Mouse (Mus musculus): Measurements from ENCODE around the gene Zfp316. TPM values are rescaled to one million over a fixed set of nuclear protein-coding genes. Genes with fewer than 3 reads are reported as not detected.

Gene Zfp316
- polyA plus RNA-seq (2012; fragmentation: generic; extraction: Trizol), result 6.1 TPM

DNA sequence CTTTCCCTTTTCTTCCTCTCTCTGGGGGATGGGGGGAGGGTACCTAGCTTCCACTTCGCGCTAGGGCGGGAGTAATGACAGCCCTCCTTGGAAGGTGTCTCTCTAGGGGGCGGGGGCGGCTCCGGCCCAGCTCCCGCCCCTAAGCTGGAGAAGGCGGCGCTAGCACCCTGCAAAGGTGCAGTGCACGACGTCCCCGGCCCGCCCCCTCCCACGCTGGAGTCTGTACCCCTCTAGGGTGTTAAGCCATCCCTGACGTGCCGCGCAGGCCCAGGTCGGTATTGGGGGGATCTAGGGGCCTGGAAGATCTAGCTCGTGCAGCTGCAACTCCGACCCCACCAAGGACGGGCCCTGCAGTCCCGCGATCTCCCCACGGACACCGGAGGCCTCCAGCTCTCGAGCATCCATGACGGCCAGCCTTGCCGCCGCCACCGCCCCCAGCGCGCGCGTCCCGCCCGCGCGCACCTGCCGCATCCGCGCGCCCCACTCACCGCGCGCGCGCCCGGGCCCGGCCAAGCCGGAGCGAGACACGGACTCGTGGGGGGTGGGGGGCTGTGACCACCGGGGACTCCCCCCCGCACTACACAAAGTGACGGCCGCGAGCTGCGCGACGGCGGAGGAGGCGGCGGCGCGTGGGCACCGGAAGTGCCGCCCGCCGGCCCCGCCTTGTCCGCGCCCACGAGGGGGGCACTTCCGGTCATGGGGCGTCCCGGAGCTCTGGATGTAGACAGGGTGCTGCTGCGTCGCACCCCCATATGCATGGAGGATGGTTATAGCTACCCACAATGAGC is at the start of gene Zfp316:
Zfp316 (minus strand) TSS at position 660 of the 788 bp plus-strand sequence.
- Histone ChIP-seq H3K36me3 (ENCODE audit: control insufficient read depth, insufficient read depth) (no peaks in the 10 kb centered on the region), H3K27me3 (ENCODE audit: control insufficient read depth, insufficient read depth, insufficient read length) (no peaks in the 10 kb centered on the region), H3ac (ENCODE audit: control insufficient read depth, insufficient read length) (peak within 1 kb of the TSS; percentile 77), H3K79me2 (ENCODE audit: control insufficient read depth, insufficient read depth) (peaks cover 5% of the 10 kb centered on the region), H3K4me2 (ENCODE audit: low read depth) (peak within 1 kb of the TSS; percentile 80), H3K4me3 (peak within 1 kb of the TSS; percentile 93)
- no peak for TF ChIP-seq E2F4 (IDR thresholded peaks at IDR 0.05; ENCODE audit: insufficient read depth)
- no peak for TF ChIP-seq TCF3 (IDR thresholded peaks at IDR 0.05; ENCODE audit: insufficient read length, low read depth)
- TF ChIP-seq MYOG (IDR thresholded peaks at IDR 0.05; ENCODE audit: control insufficient read depth in 1 of 3, insufficient read depth in 1 of 3, insufficient read length in 2 of 3, low read depth in 2 of 3), result peak in 1 of 3 experiments; percentile 6
- TF ChIP-seq CEBPB (IDR thresholded peaks at IDR 0.05; ENCODE audit: insufficient read depth, poor library complexity, severe bottlenecking), result no peak
- TF ChIP-seq REST (IDR thresholded peaks at IDR 0.05; ENCODE audit: insufficient read depth, insufficient read length), result no peak
- TF ChIP-seq POLR2A (IDR thresholded peaks at IDR 0.05; ENCODE audit: insufficient read length, low read depth), result peak; percentile 97
- no peak for TF ChIP-seq MAX (IDR thresholded peaks at IDR 0.05; ENCODE audit: low read depth)
- TF ChIP-seq TCF12 (IDR thresholded peaks at IDR 0.05; ENCODE audit: insufficient read depth, poor library complexity, severe bottlenecking), result no peak
- peak; percentile 94 for TF ChIP-seq POLR2AphosphoS2 (IDR thresholded peaks at IDR 0.05; ENCODE audit: insufficient read length, low read depth)
- TF ChIP-seq SRF (IDR thresholded peaks at IDR 0.05; ENCODE audit: control insufficient read depth, insufficient read length, low read depth), result no peak
- peak in 1 of 3 experiments; percentile 51 for TF ChIP-seq MYOD1 (IDR thresholded peaks at IDR 0.05; ENCODE audit: control insufficient read depth in 1 of 3, insufficient read length in 2 of 3, low read depth in 2 of 3)
- TF ChIP-seq USF1 (IDR thresholded peaks at IDR 0.05; ENCODE audit: low read depth), result no peak

DNA sequence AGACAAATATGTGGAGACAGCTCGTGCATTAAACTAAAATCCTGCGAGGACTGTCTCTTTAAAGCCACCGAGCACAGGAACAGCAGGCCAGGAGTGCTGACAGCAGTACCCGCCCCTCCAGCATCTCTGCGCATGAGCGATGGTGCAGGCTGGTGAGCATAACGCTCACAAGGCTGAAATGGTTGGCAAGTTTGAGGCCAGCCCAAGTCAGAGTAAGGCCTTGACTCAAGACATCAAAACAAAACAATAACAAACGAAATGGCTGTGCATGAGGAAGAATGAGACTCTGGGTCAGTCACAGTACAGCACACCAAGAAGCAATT is 47.4 kb upstream of the Zfp316 start:
- TF ChIP-seq TCF12 (IDR thresholded peaks at IDR 0.05; ENCODE audit: insufficient read depth, poor library complexity, severe bottlenecking) (no peak), MYOD1 (IDR thresholded peaks at IDR 0.05; ENCODE audit: control insufficient read depth in 1 of 3, insufficient read length in 2 of 3, low read depth in 2 of 3) (no peak), SRF (IDR thresholded peaks at IDR 0.05; ENCODE audit: control insufficient read depth, insufficient read length, low read depth) (no peak)
- no peak overlapping the region for H3K4me2 ChIP-seq (ENCODE audit: low read depth)
- no peaks in the 10 kb centered on the region for H3K27me3 ChIP-seq (ENCODE audit: control insufficient read depth, insufficient read depth, insufficient read length)
- H3K4me3 ChIP-seq, result no peak overlapping the region
- no peak overlapping the region for H3ac ChIP-seq (ENCODE audit: control insufficient read depth, insufficient read length)
- H3K79me2 ChIP-seq (ENCODE audit: control insufficient read depth, insufficient read depth), result peaks cover 14% of the 10 kb centered on the region
- peaks cover 18% of the 10 kb centered on the region for H3K36me3 ChIP-seq (ENCODE audit: control insufficient read depth, insufficient read depth)

- Histone ChIP-seq H3K4me2 (ENCODE audit: low read depth) (no peak overlapping the region), H3K27me3 (ENCODE audit: control insufficient read depth, insufficient read depth, insufficient read length) (no peaks in the 10 kb centered on the region), H3ac (ENCODE audit: control insufficient read depth, insufficient read length) (no peak overlapping the region), H3K4me3 (no peak overlapping the region), H3K36me3 (ENCODE audit: control insufficient read depth, insufficient read depth) (peaks cover 14% of the 10 kb centered on the region), H3K79me2 (ENCODE audit: control insufficient read depth, insufficient read depth) (peaks cover 14% of the 10 kb centered on the region)
- TF ChIP-seq USF1 (IDR thresholded peaks at IDR 0.05; ENCODE audit: low read depth) (no peak), CEBPB (IDR thresholded peaks at IDR 0.05; ENCODE audit: insufficient read depth, poor library complexity, severe bottlenecking) (no peak), MYOD1 (IDR thresholded peaks at IDR 0.05; ENCODE audit: control insufficient read depth in 1 of 3, insufficient read length in 2 of 3, low read depth in 2 of 3) (no peak), TCF12 (IDR thresholded peaks at IDR 0.05; ENCODE audit: insufficient read depth, poor library complexity, severe bottlenecking) (no peak), POLR2AphosphoS2 (IDR thresholded peaks at IDR 0.05; ENCODE audit: insufficient read length, low read depth) (no peak), MAX (IDR thresholded peaks at IDR 0.05; ENCODE audit: low read depth) (no peak), SRF (IDR thresholded peaks at IDR 0.05; ENCODE audit: control insufficient read depth, insufficient read length, low read depth) (no peak), REST (IDR thresholded peaks at IDR 0.05; ENCODE audit: insufficient read depth, insufficient read length) (no peak), E2F4 (IDR thresholded peaks at IDR 0.05; ENCODE audit: insufficient read depth) (no peak), MYOG (IDR thresholded peaks at IDR 0.05; ENCODE audit: control insufficient read depth in 1 of 3, insufficient read depth in 1 of 3, insufficient read length in 2 of 3, low read depth in 2 of 3) (no peak), TCF3 (IDR thresholded peaks at IDR 0.05; ENCODE audit: insufficient read length, low read depth) (no peak), POLR2A (IDR thresholded peaks at IDR 0.05; ENCODE audit: insufficient read length, low read depth) (no peak)
These were observed 46.9 kb upstream of the Zfp316 start for GRCm38 (mm10) chr5:143316605-143317287.

- H3K36me3 ChIP-seq (ENCODE audit: control insufficient read depth, insufficient read depth), result peaks cover 9% of the 10 kb centered on the region
- TF ChIP-seq USF1 (IDR thresholded peaks at IDR 0.05; ENCODE audit: low read depth) (no peak), POLR2AphosphoS2 (IDR thresholded peaks at IDR 0.05; ENCODE audit: insufficient read length, low read depth) (no peak), E2F4 (IDR thresholded peaks at IDR 0.05; ENCODE audit: insufficient read depth) (no peak), MAX (IDR thresholded peaks at IDR 0.05; ENCODE audit: low read depth) (no peak), TCF3 (IDR thresholded peaks at IDR 0.05; ENCODE audit: insufficient read length, low read depth) (no peak), CEBPB (IDR thresholded peaks at IDR 0.05; ENCODE audit: insufficient read depth, poor library complexity, severe bottlenecking) (no peak), MYOD1 (IDR thresholded peaks at IDR 0.05; ENCODE audit: control insufficient read depth in 1 of 3, insufficient read length in 2 of 3, low read depth in 2 of 3) (no peak), REST (IDR thresholded peaks at IDR 0.05; ENCODE audit: insufficient read depth, insufficient read length) (no peak), SRF (IDR thresholded peaks at IDR 0.05; ENCODE audit: control insufficient read depth, insufficient read length, low read depth) (no peak), POLR2A (IDR thresholded peaks at IDR 0.05; ENCODE audit: insufficient read length, low read depth) (no peak), TCF12 (IDR thresholded peaks at IDR 0.05; ENCODE audit: insufficient read depth, poor library complexity, severe bottlenecking) (no peak), MYOG (IDR thresholded peaks at IDR 0.05; ENCODE audit: control insufficient read depth in 1 of 3, insufficient read depth in 1 of 3, insufficient read length in 2 of 3, low read depth in 2 of 3) (no peak)
- H3K79me2 ChIP-seq (ENCODE audit: control insufficient read depth, insufficient read depth), result peaks cover 19% of the 10 kb centered on the region
- peak overlapping the region; percentile 42 for H3K4me2 ChIP-seq (ENCODE audit: low read depth)
- H3K4me3 ChIP-seq, result peak overlapping the region; percentile 43
- H3ac ChIP-seq (ENCODE audit: control insufficient read depth, insufficient read length), result peak overlapping the region; percentile 50
- no peaks in the 10 kb centered on the region for H3K27me3 ChIP-seq (ENCODE audit: control insufficient read depth, insufficient read depth, insufficient read length)
These were observed 45.7 kb upstream of the Zfp316 start for GRCm38 (mm10) chr5:143315514-143315888.
